Mouse (Mus musculus) hindbrain, embryonic 12.5 days (tissue): ENCODE measurements around the gene Rad51b. TPM values are rescaled to one million over a fixed set of nuclear protein-coding genes. Genes with fewer than 3 reads are reported as not detected.

Experiments
- ATAC-seq: fragments of 200-750 bp; cut with Nextera tagmentation; 2 replicates; pipeline ENCODE4 v1.8.0; 2017; ENCODE audit warnings: moderate TSS enrichment; ENCODE audit not compliant: low FRiP score
- H3K27ac ChIP-seq: fragments of 300-500 bp; sonication (generic); 2 replicates; pipeline ENCODE4 v1.5.1; 2016; ENCODE audit warnings: mild to moderate bottlenecking
- H3K27me3 ChIP-seq: fragments of 300-500 bp; sonication (generic); 2 replicates; pipeline ENCODE4 v1.6.1; 2016; ENCODE audit warnings: mild to moderate bottlenecking
- H3K36me3 ChIP-seq: fragments of 300-500 bp; sonication (generic); 2 replicates; pipeline ENCODE4 v1.6.1; 2016; ENCODE audit warnings: mild to moderate bottlenecking
- H3K4me1 ChIP-seq: fragments of 300-500 bp; sonication (generic); 2 replicates; pipeline ENCODE4 v1.6.1; 2016
- H3K4me2 ChIP-seq: fragments of 300-500 bp; sonication (generic); replicated peaks from 2 replicates; pipeline ENCODE4 v1.6.1; 2016; ENCODE audit warnings: mild to moderate bottlenecking
- H3K4me3 ChIP-seq: fragments of 300-500 bp; sonication (generic); 2 replicates; pipeline ENCODE4 v1.5.1; 2016; ENCODE audit warnings: mild to moderate bottlenecking
- H3K9ac ChIP-seq: fragments of 300-500 bp; sonication (generic); 2 replicates; pipeline ENCODE4 v1.6.1; 2016; ENCODE audit warnings: mild to moderate bottlenecking, moderate library complexity
- H3K9me3 ChIP-seq: fragments of 300-500 bp; sonication (generic); replicated peaks from 2 replicates; pipeline ENCODE4 v1.6.1; 2016; ENCODE audit warnings: mild to moderate bottlenecking
- WGBS: fragments of 180-500 bp; shearing (Covaris S2); methylation state at CpG from one replicate; pipeline ENCODE4 v1.1.7; 2016; 5-methylcytosine and 5-hydroxymethylcytosine counted together
- polyA plus RNA-seq: library from polyadenylated mRNA; unstranded; fragments of >200 nt; fragmentation: Nextera tagmentation; extraction: Ambion mirVana; gene quantifications from 2 replicates; pipeline ENCODE4 v1.2.1, GENCODE M21; 2016

Gene Rad51b
- polyA plus RNA-seq, 1 experiment from 2014 or later: 5.2 TPM

GRCm38 (mm10) chr12:79557904-79558303 is 260.8 kb downstream of the Rad51b start:
- no peaks in the 10 kb centered on the region for H3K4me1 ChIP-seq
- WGBS: 83% methylated on average over 5 of the region's 5 CpGs
- ATAC-seq: no peak
- H3K36me3 ChIP-seq: no peaks in the 10 kb centered on the region
- no peaks in the 10 kb centered on the region for H3K27me3 ChIP-seq
- no peak overlapping the region for H3K9ac ChIP-seq
- no peaks in the 10 kb centered on the region for H3K9me3 ChIP-seq
- H3K27ac ChIP-seq: no peak overlapping the region
- no peak overlapping the region for H3K4me2 ChIP-seq
- H3K4me3 ChIP-seq: no peak overlapping the region

- Histone ChIP-seq H3K4me2 (no peak overlapping the region), H3K27me3 (no peaks in the 10 kb centered on the region), H3K27ac (no peak overlapping the region; the same call in 1 of the 2 replicates), H3K4me3 (no peak overlapping the region), H3K9ac (no peak overlapping the region), H3K9me3 (no peaks in the 10 kb centered on the region), H3K36me3 (no peaks in the 10 kb centered on the region), H3K4me1 (no peaks in the 10 kb centered on the region)
- 88% methylated on average over 3 of the region's 3 CpGs for WGBS
- ATAC-seq: no peak
These were observed 261.6 kb downstream of the Rad51b start for GRCm38 (mm10) chr12:79558711-79559110.

- Histone ChIP-seq H3K4me1 (no peaks in the 10 kb centered on the region), H3K9ac (no peak overlapping the region), H3K4me2 (no peak overlapping the region), H3K27me3 (no peaks in the 10 kb centered on the region), H3K4me3 (no peak overlapping the region), H3K9me3 (no peaks in the 10 kb centered on the region), H3K27ac (no peak overlapping the region), H3K36me3 (no peaks in the 10 kb centered on the region)
- 67% methylated on average over 4 of the region's 4 CpGs for WGBS
- no peak for ATAC-seq
These were observed 262.4 kb downstream of the Rad51b start for GRCm38 (mm10) chr12:79559410-79560015.

- Histone ChIP-seq H3K4me3 (no peak overlapping the region), H3K27ac (no peak overlapping the region), H3K9me3 (no peaks in the 10 kb centered on the region), H3K36me3 (no peaks in the 10 kb centered on the region), H3K9ac (no peak overlapping the region), H3K4me1 (no peaks in the 10 kb centered on the region), H3K27me3 (no peaks in the 10 kb centered on the region), H3K4me2 (no peak overlapping the region)
- 90% methylated on average over 8 of the region's 8 CpGs for WGBS
- no peak for ATAC-seq
These were observed 263.1 kb downstream of the Rad51b start for GRCm38 (mm10) chr12:79560084-79560699.

GRCm38 (mm10) chr12:79560893-79561292 is 263.8 kb downstream of the Rad51b start:
- 86% methylated on average over 4 of the region's 4 CpGs for WGBS
- H3K36me3 ChIP-seq: no peaks in the 10 kb centered on the region

GRCm38 (mm10) chr12:79574159-79575040 is 277.3 kb downstream of the Rad51b start:
- H3K27ac ChIP-seq: no peak overlapping the region
- H3K4me1 ChIP-seq: no peaks in the 10 kb centered on the region; the same call in 1 of the 2 replicates
- WGBS: 58% methylated on average over 6 of the region's 6 CpGs
- H3K36me3 ChIP-seq: no peaks in the 10 kb centered on the region
- H3K4me2 ChIP-seq: no peak overlapping the region
- no peaks in the 10 kb centered on the region for H3K27me3 ChIP-seq
- no peak for ATAC-seq
- H3K4me3 ChIP-seq: no peak overlapping the region
- H3K9ac ChIP-seq: no peak overlapping the region
- no peaks in the 10 kb centered on the region for H3K9me3 ChIP-seq

More at GRCm38 (mm10) chr12:79560893-79561292, 263.8 kb downstream of the Rad51b start:
- no peaks in the 10 kb centered on the region for H3K9me3 ChIP-seq
- H3K4me3 ChIP-seq: no peak overlapping the region
- H3K4me2 ChIP-seq: no peak overlapping the region
- no peaks in the 10 kb centered on the region for H3K4me1 ChIP-seq
- H3K27ac ChIP-seq: no peak overlapping the region
- no peak for ATAC-seq
- no peaks in the 10 kb centered on the region for H3K27me3 ChIP-seq
- no peak overlapping the region for H3K9ac ChIP-seq

GRCm38 (mm10) chr12:79575041-79575541 is 278.0 kb downstream of the Rad51b start:
- no peaks in the 10 kb centered on the region for H3K27me3 ChIP-seq
- no peak for ATAC-seq
- no peaks in the 10 kb centered on the region for H3K36me3 ChIP-seq
- H3K9me3 ChIP-seq: no peaks in the 10 kb centered on the region
- H3K9ac ChIP-seq: no peak overlapping the region
- no peak overlapping the region for H3K4me3 ChIP-seq
- no peak overlapping the region for H3K27ac ChIP-seq
- WGBS: 76% methylated on average over 7 of the region's 7 CpGs
- no peak overlapping the region for H3K4me2 ChIP-seq
- no peaks in the 10 kb centered on the region; the same call in 1 of the 2 replicates for H3K4me1 ChIP-seq

GRCm38 (mm10) chr12:79577525-79577924 is 280.4 kb downstream of the Rad51b start:
- 93% methylated on average over 2 of the region's 2 CpGs for WGBS
- no peak overlapping the region for H3K9ac ChIP-seq
- H3K4me1 ChIP-seq: no peaks in the 10 kb centered on the region; the same call in 1 of the 2 replicates
- H3K27me3 ChIP-seq: no peaks in the 10 kb centered on the region
- H3K9me3 ChIP-seq: no peaks in the 10 kb centered on the region
- no peak overlapping the region for H3K4me2 ChIP-seq
- no peaks in the 10 kb centered on the region for H3K36me3 ChIP-seq
- H3K27ac ChIP-seq: no peak overlapping the region
- ATAC-seq: no peak
- no peak overlapping the region for H3K4me3 ChIP-seq

- no peak overlapping the region for H3K4me3 ChIP-seq
- H3K4me1 ChIP-seq: no peaks in the 10 kb centered on the region; the same call in 1 of the 2 replicates
- ATAC-seq: no peak
- no peak overlapping the region for H3K4me2 ChIP-seq
- no peaks in the 10 kb centered on the region for H3K9me3 ChIP-seq
- no peaks in the 10 kb centered on the region for H3K27me3 ChIP-seq
- H3K27ac ChIP-seq: no peak overlapping the region
- no peaks in the 10 kb centered on the region for H3K36me3 ChIP-seq
- no peak overlapping the region for H3K9ac ChIP-seq
- 78% methylated on average over 6 of the region's 6 CpGs for WGBS
These were observed 282.0 kb downstream of the Rad51b start for GRCm38 (mm10) chr12:79579018-79579585.

- WGBS: 89% methylated on average over 6 of the region's 6 CpGs
- Histone ChIP-seq H3K4me2 (no peak overlapping the region), H3K27me3 (no peaks in the 10 kb centered on the region), H3K27ac (no peak overlapping the region), H3K36me3 (no peaks in the 10 kb centered on the region), H3K9me3 (no peaks in the 10 kb centered on the region), H3K4me3 (no peak overlapping the region), H3K4me1 (no peaks in the 10 kb centered on the region), H3K9ac (no peak overlapping the region)
- no peak for ATAC-seq
These were observed 282.8 kb downstream of the Rad51b start for GRCm38 (mm10) chr12:79579837-79580236.

- WGBS: 87% methylated on average over 6 of the region's 6 CpGs
- no peak for ATAC-seq
- no peak overlapping the region for H3K4me3 ChIP-seq
These were observed 287.6 kb downstream of the Rad51b start for GRCm38 (mm10) chr12:79584556-79585307.

More at GRCm38 (mm10) chr12:79584556-79585307, 287.6 kb downstream of the Rad51b start:
- Histone ChIP-seq H3K4me1 (no peaks in the 10 kb centered on the region), H3K9me3 (no peaks in the 10 kb centered on the region), H3K27ac (no peak overlapping the region), H3K27me3 (no peaks in the 10 kb centered on the region), H3K9ac (no peak overlapping the region), H3K36me3 (no peaks in the 10 kb centered on the region), H3K4me2 (no peak overlapping the region)
